ENCODE assay signal across 1 mouse cellular context in the genomic region with DNA sequence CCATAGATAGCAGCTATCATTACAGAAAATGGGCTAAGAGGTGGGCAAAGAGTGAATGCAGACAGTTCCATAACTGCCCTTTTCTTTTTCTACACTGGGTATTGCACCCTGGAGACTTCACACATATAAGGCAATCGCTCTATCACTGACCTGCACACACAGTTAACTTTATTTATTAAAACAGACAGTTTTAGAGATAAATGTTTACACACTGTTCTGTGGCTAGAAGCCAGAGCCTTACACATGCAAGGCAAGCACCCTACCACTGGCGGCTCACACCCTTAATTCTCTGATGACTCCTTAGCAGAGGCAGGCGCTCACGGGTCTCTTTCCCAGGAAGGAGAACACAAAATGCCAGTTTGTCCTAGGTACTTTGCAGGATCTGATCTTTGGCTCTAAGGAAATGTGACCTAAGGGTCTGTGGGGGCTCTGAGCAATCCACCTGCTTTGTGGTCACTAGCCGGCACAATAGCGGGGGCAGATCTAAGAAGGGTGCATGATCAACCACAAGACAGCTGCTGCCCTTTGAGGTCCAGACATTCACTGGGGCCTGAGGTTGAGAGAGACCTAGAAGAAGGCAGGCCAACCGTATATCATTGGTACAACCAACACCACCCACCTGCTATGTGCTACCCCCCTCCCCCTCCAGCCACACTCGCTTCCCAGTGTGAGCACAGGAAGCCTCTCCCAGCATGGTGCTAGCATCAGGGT.
TF ChIP-seq lines count a peak whose summit lies in the region.

No protein-coding gene starts in this region.

TF ChIP-seq in MEL, 35 proteins besides CTCF, POLR2A, EP300 and RAD21:
- TF ChIP-seq TAL1 (IDR thresholded peaks at IDR 0.05; ENCODE audit: low read length) (no peak), USF1 (IDR thresholded peaks at IDR 0.05; ENCODE audit: low read depth, low read length) (no peak), MEF2A (IDR thresholded peaks at IDR 0.05; ENCODE audit: extremely low read depth, insufficient replicate concordance, low read depth, low read length, poor library complexity, severe bottlenecking) (no peak), GATA1 (IDR thresholded peaks at IDR 0.05; ENCODE audit: low read depth, low read length) (no peak), BHLHE40 (IDR thresholded peaks at IDR 0.05; ENCODE audit: borderline replicate concordance, low read depth, low read length) (no peak), CHD2 (IDR thresholded peaks at IDR 0.05; ENCODE audit: low read length) (no peak), HCFC1 (IDR thresholded peaks at IDR 0.05; ENCODE audit: low read depth, low read length) (no peak), MAX (IDR thresholded peaks at IDR 0.05; ENCODE audit: low read length) (no peak), ZKSCAN1 (IDR thresholded peaks at IDR 0.05; ENCODE audit: low read depth, low read length) (no peak), USF2 (IDR thresholded peaks at IDR 0.05; ENCODE audit: borderline replicate concordance in 1 of 2, insufficient read depth in 1 of 2, low read depth in 1 of 2, low read length in 2 of 2) (no peak), UBTF (IDR thresholded peaks at IDR 0.05; ENCODE audit: borderline replicate concordance, insufficient read depth, low read depth, low read length) (no peak), CHD1 (IDR thresholded peaks at IDR 0.05; ENCODE audit: low read depth, low read length) (no peak), SMC3 (IDR thresholded peaks at IDR 0.05; ENCODE audit: low read depth, low read length) (no peak), ZC3H11A (IDR thresholded peaks at IDR 0.05; ENCODE audit: low read depth, low read length) (no peak), ETS1 (IDR thresholded peaks at IDR 0.05; ENCODE audit: low read depth, low read length) (no peak), ZMIZ1 (IDR thresholded peaks at IDR 0.05; ENCODE audit: low read depth, low read length) (no peak)
